Mouse (Mus musculus): ENCODE measurements around the gene Islr.

The Islr gene

DNA sequence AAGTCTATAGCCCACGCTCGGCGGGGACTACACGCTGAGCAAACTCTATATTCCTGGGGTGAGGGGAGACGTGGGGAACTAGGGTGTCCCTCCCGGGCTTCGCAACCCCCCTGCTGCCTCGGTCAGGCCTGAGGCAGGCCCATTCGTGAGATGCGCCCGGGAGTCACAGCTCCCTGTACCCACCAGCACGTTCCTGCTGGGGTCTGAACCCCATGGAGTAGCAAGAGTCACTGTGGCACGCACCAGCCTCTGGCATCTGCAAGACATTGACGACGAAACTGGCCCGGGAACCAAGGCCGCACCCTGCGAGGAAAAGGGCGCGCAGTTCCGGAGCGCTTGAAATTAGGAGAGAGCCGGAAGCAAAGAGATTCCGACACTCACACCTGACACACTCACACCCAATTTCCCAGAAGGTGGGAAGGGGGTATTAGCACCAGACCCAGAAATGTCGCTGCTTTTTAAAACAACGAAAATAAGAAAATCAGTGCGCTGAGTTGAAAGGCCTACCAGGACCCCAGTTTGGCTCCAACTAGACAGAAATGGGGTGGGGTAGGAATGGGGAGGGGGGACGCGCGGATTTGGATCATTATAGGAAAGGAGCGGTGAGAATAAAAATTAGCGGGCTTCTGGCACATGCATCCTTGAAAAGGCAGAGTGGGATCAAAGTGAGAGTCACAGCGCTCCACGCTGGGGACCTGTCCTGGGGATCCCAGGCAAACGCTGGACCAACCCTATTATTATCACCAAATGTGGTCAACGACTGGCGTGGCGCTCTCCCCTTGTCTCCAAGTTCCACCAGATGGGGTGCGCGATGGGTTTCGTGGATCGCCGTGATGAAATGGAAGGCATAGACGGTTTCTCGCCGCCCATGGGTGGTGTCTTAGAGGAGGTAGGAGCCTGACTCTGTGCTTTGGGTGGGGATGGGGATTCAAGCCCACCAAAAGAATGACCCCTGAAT lies 7.2 kb downstream of the Islr start:
- no peak for DNase-seq (ENCODE audit: extremely low read depth, low read depth)

DNA sequence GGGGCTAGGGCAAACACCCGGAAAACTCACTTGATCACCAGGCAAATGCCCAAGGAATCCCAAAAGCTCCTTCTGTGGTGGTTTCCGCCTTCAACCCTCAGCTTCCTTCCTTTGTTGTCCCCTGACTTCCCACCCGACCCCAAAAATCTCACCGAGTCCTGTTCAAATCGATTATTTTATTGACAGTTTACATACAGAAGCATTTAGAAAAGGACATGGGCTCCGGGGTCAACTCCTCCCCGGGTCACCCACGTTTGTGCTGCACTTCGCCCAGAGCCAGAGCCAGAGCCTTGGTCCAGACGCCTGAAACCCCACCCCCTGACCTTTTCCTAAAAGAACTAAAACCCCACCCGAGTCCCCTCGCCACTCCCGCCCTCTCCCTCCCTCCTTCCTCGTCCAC lies 8.0 kb downstream of the Islr start:
- DNase-seq (ENCODE audit: extremely low read depth, low read depth) = no peak

DNA sequence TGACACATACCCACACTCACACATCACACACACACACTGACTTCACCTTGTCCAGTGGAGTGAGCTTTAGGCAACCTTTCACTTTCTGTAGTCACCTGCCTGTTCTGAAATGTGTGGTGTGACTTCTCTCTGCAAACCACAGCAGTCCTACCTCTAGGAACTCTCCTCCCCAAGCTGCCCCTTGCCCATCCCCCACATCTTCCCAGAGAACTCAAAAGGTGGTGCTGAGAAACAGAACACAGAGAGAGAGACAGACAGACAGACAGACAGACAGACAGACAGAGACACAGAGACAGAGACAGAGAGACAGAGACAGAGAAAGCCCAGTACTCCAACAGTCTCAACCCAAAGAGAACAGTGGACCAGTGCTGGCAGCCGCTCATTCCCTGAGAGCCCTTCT lies 8.4 kb downstream of the Islr start:
- DNase-seq (ENCODE audit: extremely low read depth, low read depth) = no peak

DNA sequence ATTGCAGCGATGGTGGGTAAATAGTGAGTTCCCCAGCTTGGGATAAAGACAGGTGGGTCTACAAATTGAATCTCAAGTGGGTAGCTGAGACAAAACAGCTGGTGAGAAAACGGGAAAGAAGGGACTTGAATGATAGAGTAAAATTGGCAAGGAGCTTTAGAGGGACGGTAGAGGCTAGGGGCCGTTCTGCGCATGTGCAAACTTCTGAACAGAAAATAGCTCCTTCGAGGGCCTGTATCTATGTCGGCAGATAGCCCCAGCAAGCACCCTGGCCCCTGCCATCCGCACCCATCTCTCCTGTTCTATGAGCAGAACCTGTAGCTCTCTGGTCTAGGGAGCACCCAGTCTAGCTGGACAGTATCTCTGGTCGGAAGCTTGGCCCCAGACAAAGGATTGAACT lies 9.9 kb downstream of the Islr start:
- no peak for DNase-seq (ENCODE audit: extremely low read depth, low read depth)

DNA sequence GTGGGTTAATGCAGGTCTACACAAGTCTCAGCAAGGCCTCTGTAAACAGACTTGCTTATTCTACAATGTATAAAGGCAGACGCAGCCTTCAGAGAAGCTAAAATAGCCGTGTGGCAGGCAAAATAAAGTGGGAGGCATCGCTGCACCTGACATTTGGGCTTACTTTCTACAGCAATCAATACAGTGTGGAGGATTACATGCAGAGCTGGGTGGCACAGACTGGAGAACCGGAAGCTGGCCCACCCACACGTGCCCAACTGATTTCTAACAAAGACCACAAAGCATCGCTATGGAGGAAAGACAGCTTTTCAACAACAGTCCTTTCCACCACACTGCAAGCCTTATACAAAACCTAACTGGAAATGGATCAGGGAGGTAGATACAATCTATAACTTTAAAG lies 19.6 kb downstream of the Islr start:
- DNase-seq (ENCODE audit: extremely low read depth, low read depth) = no peak

DNA sequence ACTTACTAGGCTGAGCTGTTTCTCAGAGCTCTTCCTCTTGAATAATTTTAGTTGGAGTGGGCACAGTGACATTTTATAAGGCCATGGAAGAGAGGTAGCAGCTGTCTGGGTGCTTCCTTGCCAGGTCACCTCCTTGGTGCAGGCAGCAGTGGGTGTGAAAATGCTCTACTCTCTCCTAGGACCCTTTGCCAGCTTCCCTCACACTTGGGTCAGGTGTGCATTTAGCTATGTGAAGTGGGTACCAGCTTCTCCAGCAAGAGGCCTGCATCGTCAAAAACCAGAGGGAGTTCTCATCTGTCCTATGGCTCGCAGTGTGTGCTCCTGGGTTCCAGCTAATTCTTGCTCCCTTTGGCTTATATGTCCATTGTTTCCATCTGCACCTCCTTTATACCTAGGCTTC lies 24.7 kb downstream of the Islr start:
- DNase-seq (ENCODE audit: extremely low read depth, low read depth) = no peak

DNA sequence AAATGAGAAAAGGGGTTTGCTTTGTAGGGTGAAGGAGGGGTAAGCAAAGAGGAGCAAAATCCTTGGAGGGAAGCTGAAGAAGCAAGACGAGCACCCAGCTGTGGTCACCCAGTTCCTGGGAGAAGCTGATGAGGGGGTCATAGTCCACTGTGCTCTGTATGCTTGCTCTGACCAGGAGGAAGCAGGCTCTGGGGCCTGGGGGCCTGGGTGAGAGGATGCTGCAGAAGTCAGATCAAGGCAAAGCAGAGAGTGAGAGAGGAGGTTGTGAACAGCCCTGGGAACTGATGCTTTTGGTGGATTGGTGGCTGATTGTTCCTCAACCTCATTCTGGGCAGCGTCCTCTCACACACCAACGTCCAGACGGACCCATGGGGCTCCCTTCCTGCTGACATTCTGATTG lies 26.9 kb downstream of the Islr start:
- DNase-seq (ENCODE audit: extremely low read depth, low read depth) = no peak

DNA sequence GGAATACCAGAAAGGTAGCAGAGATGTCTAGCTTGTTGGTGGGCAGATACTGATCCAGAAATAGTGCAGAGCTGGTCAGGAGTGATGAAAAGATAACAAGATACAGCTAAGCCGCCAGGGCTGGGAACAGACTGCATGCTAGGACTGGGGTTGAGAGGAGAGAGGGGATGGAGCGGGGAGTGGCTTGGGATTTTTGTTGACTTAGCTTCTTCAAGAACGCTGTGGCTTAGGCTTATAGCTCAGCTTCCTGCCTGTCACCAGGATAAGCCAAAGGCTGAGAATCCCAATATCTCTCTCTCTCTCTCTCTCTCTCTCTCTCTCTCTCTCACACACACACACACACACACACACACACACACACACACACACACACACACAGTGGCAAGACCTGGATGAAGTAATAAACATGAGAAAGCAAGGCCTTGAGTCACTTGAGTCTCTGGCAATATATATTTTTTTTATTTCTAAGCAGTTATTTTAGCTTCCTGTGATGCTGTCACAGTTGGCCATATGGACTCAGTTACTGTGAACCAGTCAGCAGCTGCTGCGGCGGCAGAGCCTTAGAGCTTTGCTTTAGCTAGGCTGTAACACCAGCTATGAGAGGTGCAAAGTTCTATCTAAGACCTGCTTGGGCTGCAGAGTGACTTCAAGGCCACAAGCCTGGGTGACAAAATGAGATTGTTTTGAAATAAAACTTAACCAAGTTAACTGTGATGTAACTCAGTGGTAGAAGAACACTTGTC lies 28.2 kb downstream of the Islr start:
- no peak for DNase-seq (ENCODE audit: extremely low read depth, low read depth)

DNA sequence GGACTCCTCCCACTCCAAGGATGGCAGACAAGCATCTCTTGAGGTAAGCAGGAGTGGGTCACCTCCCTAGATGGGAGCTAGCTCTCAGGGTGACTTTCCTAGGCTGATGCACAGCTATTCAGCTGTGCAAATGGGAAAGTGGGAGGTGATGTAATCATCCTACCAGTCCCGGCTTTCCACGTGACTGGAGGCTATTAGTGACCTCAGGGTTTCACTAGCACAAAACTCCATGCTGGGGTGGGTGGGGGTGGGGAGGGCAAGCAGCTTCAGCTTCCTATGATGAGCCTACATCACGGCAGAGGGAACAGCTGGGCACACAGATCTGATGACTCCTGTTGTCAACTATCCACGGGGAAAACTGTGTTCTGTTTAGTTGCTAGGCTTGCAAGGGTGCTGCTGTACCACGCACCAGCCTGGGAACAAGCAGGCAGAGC lies 29.3 kb downstream of the Islr start:
- no peak for DNase-seq (ENCODE audit: extremely low read depth, low read depth)

DNA sequence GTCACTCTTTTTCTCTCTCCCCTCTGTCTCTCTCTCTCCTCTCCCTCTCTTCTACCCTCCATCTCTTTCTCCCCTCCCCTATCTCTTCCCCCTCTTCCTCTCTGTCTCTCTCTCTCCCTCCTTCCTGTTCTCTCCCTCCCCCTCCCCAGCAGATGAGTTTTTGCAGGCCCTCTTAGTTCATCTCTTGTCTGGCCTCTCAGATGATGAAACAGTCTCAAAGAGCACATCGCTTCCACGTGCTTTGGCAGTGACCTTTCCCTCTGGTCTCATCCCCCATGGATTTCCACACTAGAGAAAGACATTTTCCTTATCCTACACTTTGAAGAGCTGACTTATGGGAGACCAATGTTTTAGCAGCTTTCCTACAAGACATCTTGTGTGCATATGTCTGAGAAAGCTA lies 31.2 kb downstream of the Islr start:
- no peak for DNase-seq (ENCODE audit: extremely low read depth, low read depth)

DNA sequence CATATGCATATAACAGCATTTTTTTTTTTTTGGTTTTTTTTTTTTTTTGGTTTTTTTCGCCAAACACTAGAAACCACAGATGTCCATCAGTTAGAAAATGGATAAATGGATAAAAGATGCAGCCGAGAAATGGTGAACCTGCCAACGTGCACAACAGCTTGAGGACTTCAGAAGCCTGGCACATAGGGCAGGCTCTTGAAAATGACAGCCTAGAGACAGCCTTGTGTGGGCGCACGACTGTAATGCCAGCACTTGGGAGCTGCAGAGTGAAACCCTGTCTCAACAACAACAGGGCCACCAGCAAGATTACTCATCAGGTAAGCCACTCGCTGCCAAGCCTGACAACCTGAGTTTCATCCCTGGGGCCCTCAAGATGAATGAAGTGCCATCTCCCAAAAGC lies 34.7 kb downstream of the Islr start:
- DNase-seq (ENCODE audit: extremely low read depth, low read depth) = no peak

DNA sequence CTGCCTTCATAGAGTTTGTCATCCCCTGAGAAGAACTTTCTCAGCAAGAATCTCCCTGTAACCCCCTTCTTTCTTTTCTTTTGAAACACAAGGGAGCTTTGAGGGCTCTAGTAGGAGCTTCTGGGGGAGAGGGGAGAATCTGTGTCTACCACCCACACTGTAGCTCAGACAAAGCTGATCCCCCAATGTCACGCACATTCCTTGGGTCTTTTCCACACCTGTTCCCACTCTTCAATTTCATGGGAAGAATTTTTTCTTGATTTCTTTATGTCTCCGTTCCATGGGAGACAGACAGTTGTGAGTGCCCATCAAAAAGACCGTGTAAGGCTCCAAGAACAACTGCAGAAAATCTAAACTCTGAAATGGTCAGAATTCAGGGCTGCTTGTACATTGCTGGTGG lies 35.2 kb downstream of the Islr start:
- no peak for DNase-seq (ENCODE audit: extremely low read depth, low read depth)

DNA sequence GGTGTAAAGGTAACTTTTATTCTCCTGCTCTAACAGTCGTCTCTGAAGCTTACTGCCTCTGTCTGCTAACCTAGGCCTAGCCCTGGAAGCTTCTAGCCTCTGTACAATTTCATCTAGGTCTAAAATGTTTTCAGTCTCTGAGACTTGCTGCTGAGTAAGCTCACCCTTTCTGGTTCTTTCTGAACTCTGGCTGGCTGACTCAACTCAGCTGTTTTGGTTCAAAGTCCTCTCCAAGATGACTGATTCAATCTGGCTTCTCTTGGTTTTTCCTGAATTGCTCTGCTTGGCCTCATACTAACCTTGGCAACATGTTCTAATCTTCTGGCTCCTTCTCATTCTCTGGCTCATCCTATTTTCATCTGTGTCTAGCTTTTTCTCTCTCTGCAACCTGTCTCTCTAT lies 38.3 kb downstream of the Islr start:
- DNase-seq (ENCODE audit: extremely low read depth, low read depth) = no peak

DNA sequence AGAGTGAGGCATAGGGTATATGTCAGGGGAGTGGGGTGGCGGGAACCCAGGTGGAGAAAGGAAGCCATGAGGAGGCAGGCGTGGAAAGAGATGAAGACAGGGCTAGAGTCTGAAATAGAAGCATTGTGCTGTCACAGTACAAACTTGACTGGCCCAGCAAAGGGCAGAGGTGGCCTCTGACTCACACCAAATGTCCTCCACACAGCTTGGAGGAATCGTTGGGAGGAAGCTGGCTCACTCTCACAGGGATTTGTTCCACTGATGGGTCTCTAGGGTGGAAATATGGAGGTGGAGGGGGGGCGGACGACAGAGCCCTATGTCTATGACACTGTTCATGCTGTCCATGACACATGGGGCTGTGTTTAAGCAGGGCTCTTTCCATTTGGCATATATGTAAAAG lies 41.0 kb downstream of the Islr start:
- DNase-seq (ENCODE audit: extremely low read depth, low read depth) = no peak

DNA sequence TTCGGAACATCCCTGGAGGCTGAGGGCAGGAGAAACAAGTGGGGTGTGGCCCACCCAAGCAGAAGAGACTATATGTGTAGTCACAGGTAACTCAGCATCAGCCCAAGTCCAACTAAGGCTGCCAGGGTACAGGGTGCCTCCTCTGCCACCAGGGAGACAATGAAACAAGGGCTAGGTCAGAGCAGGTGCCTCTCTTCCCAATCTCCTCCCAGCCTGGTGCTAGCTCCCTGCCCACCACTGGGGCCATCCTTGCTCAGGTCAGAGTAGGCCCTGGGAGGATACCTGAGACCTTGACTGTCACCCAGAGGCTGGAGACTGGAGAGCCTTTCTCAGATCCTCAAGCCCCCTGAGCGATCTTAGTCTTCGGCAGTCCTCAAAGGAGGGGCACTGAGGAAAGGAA lies 41.9 kb downstream of the Islr start:
- no peak for DNase-seq (ENCODE audit: extremely low read depth, low read depth)

DNA sequence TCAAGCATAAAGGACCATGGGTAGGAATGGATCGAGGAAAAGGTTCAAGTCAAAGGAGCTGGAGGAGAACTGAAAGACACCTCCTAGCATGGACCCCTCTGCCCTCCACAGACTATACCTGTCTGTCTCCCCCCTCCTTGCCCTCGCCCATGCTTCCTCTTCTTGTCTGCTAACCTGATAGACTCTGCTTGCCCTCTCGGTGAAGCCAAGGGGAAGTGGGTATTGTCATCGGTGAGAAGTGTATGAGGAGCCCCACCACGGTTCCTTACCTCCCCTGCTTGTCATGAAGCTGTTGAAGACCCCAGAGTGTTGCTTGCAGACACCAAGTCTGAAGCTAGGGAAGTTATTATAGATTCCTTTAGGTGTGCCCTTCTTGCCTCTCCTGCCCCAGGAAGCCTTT lies 43.8 kb downstream of the Islr start:
- no peak for DNase-seq (ENCODE audit: extremely low read depth, low read depth)

DNA sequence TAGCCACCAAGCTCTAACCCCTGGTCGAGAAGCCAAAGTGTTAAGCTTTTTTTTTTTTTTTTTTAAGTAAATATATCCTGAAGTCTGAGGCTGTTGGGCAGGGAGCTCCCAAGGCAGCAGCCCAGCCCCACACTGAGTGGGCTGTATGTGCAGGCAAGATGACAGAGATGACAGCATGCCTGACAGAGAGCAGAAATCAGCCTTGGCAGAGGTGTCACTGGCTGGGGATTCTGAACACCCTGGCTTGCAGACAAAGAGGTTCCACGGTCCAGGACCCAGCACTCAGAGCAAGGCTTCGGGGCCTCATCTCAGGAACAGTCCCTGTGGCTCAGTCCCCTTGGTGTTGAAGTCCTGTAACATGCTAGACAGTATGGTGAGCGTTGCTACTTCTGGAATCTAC lies 44.3 kb downstream of the Islr start:
- DNase-seq (ENCODE audit: extremely low read depth, low read depth) = no peak

DNA sequence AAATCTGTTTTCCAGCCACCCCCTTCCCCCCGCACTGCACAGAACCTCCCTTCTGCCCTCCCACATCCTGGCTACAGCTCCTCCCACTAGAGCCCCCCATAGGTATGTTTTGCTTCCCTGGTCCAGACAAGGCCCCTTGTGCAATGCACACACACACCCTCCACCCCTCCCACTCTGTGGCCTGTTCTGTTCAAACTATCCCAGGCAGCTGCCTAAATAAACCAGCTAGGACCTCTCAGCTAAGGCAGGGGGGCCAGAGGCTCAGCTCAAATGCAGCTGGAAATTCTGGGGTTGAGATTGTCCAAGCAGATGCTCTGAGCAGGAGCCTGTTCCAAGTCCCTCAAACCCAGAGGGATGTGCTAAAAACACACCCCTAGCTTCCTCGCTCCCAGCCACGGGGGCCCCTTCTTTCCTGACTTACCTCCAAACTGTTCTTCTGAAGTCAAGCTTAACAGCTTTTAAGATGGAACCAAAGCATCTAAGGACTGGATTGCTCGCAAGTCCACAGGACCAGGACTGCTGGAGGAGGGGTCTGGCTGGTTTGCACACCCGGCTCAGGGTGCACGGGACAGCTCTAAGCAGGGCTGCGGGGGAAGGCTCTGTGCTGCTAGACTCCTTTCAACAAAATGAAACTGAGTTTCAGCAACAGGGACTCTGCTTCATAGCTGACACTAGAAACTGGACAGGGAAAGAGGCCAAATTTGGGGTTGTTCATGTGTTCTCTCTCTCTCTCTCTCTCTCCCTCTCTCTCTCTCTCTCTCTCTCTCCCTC lies 45.4 kb downstream of the Islr start:
- DNase-seq (ENCODE audit: extremely low read depth, low read depth) = no peak

DNA sequence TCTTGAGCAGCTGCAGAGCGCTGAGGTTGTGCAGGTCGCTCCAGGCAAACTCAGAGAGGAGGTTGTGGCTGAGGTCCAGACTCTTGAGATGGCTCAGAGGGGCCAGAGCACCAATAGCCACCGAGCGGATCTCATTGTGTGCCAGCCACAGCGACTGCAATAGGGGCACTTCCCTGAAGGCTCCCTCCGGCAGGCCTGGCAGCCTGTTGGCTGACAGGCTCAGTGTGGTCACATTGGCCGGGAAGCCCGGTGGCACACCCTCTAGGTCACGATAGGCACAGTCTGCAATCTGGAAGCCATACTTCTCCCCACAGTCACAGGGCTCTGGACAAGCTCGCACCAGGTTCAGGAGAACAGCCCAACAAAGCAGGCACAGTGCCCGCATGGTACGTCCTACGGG lies 46.3 kb downstream of the Islr start:
- no peak for DNase-seq (ENCODE audit: extremely low read depth, low read depth)

DNA sequence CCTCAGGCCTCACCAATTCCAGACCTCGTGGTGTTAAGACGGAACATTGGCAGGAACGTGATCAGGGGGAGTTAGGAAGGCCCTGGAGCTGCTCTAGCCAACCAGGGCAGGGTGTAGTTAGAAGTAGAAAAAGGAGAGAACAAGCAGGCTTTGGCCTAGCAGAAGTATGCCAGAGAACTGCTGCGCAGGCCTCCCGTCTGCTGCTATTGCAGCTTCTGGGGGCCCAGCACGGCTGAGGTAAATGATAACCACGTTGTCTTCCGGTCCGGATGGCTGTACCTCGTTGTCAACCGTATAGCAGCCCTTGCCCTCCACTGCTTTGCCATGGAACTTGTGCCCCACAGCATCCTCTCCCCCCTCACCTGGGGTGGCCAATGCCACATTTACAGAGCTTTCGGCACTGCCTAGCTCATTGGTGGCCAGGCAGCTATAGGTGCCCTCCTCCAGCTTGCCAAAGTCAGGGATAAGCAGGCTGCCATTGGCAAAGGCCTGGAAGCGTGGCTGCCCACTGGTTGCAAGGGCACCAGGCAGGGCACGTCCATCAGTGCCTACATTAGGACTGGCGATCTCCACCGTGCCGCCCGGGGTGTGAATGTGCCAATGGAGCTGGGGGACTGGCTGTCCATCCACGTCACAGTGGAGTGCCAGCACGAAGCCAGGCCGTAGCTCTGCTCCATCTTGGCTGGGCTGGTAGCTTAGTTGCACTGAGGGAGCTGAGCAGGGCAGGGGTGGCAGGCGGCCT lies 47.1 kb downstream of the Islr start:
- no peak for DNase-seq (ENCODE audit: extremely low read depth, low read depth)

DNA sequence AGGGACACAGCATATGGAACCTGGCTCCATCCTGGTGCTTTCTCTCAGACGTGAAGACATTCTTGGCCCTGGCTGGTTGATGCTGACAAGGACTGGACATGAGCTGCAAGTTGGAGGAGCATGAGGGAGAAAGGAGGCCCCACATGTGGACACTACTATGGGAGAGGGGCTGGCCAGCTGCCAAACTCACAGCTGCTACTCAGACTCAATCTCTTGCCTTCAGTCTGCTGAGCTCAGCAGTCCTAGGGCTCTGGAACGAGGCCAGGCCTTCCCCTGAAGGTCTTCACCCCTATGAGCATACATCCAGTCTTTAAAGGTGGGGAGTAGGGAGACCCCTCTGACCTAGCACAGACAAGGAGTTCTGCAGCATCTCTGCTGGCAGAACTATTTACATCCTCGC lies 48.7 kb downstream of the Islr start:
- no peak for DNase-seq (ENCODE audit: extremely low read depth, low read depth)
